Mouse (Mus musculus): Measurements from ENCODE around the gene Esd. TPM values are rescaled to one million over a fixed set of nuclear protein-coding genes. Genes with fewer than 3 reads are reported as not detected.

Gene Esd
- polyA plus RNA-seq, 1 experiment from 2014 or later: 388 TPM

DNA sequence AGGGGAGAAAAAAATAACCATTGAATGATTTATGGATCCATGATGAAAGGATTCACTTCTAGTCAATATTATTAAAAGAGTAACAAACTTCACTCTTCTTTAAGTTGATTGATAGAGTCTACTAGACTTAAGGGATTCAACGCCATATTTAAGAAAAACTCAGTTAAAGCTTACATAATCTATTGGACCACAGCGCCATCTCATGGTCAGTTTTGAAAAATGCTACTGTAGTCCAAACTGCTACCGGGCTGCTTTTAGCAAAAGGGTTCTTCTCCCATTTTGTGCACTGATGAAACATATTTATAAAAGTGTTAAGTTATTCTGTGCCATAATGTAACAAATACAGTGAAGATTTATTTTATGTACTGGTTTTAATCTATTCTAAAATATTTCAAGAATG lies 23.0 kb upstream of the Esd start:
- WGBS: 14% methylated on average over 3 of the region's 3 CpGs
- no peak overlapping the region for H3K9ac ChIP-seq
- H3K4me3 ChIP-seq (ENCODE audit: low read depth, low read length): no peak overlapping the region
- H3K4me1 ChIP-seq (ENCODE audit: insufficient read depth): no peaks in the 10 kb centered on the region
- peak; percentile 84 for DNase-seq
- H3K36me3 ChIP-seq (ENCODE audit: insufficient read depth): no peaks in the 10 kb centered on the region
- H3K9me3 ChIP-seq (ENCODE audit: low read depth, low read length): no peaks in the 10 kb centered on the region
- no peaks in the 10 kb centered on the region for H3K27me3 ChIP-seq (ENCODE audit: insufficient read depth, low read length)
- H3K4me2 ChIP-seq: no peak overlapping the region
- ATAC-seq (ENCODE audit: insufficient read depth): no peak
- no peak overlapping the region for H3K27ac ChIP-seq (ENCODE audit: low read depth)
- TF ChIP-seq CTCF (IDR thresholded peaks at IDR 0.05; ENCODE audit: low read depth): peak; percentile 59

- Histone ChIP-seq H3K4me2 (no peak overlapping the region), H3K27ac (ENCODE audit: low read depth) (no peak overlapping the region), H3K4me3 (ENCODE audit: low read depth, low read length) (no peak overlapping the region), H3K9ac (no peak overlapping the region), H3K9me3 (ENCODE audit: low read depth, low read length) (no peaks in the 10 kb centered on the region), H3K4me1 (ENCODE audit: insufficient read depth) (no peaks in the 10 kb centered on the region), H3K36me3 (ENCODE audit: insufficient read depth) (no peaks in the 10 kb centered on the region), H3K27me3 (ENCODE audit: insufficient read depth, low read length) (no peaks in the 10 kb centered on the region)
- TF ChIP-seq CTCF (IDR thresholded peaks at IDR 0.05; ENCODE audit: low read depth): no peak
- WGBS: 71% methylated on average over 3 of the region's 3 CpGs
- no peak for DNase-seq
- no peak for ATAC-seq (ENCODE audit: insufficient read depth)
Observed at GRCm38 (mm10) chr14:74723541-74723940, 8.6 kb upstream of the Esd start.

GRCm38 (mm10) chr14:74731221-74732078 lies 647 bp upstream of the Esd start:
- peak overlapping the region; percentile 75 for H3K4me2 ChIP-seq
- no peaks in the 10 kb centered on the region for H3K27me3 ChIP-seq (ENCODE audit: insufficient read depth, low read length)
- H3K36me3 ChIP-seq (ENCODE audit: insufficient read depth): peaks cover 7% of the 10 kb centered on the region; the same call in 1 of the 2 replicates
- no peaks in the 10 kb centered on the region for H3K9me3 ChIP-seq (ENCODE audit: low read depth, low read length)
- 21% methylated on average over 9 of the region's 9 CpGs for WGBS
- no peak for TF ChIP-seq CTCF (IDR thresholded peaks at IDR 0.05; ENCODE audit: low read depth)
- H3K4me3 ChIP-seq (ENCODE audit: low read depth, low read length): peak overlapping the region; percentile 78
- peak overlapping the region; percentile 58; the same call in 1 of the 2 replicates for H3K27ac ChIP-seq (ENCODE audit: low read depth)
- no peak for ATAC-seq (ENCODE audit: insufficient read depth)
- DNase-seq: peak; percentile 53
- 0 out of 2 replicates have a peak, but pooled peaks cover 12% of the 10 kb centered on the region for H3K4me1 ChIP-seq (ENCODE audit: insufficient read depth)
- H3K9ac ChIP-seq: peak overlapping the region; percentile 34; the same call in 1 of the 2 replicates

- Histone ChIP-seq H3K4me2 (peak overlapping the region; percentile 75), H3K36me3 (ENCODE audit: insufficient read depth) (peaks cover 25% of the 10 kb centered on the region), H3K4me3 (ENCODE audit: low read depth, low read length) (peak overlapping the region; percentile 78), H3K4me1 (ENCODE audit: insufficient read depth) (0 out of 2 replicates have a peak, but pooled peaks cover 12% of the 10 kb centered on the region), H3K9ac (peak overlapping the region; percentile 85), H3K27me3 (ENCODE audit: insufficient read depth, low read length) (no peaks in the 10 kb centered on the region), H3K9me3 (ENCODE audit: low read depth, low read length) (no peaks in the 10 kb centered on the region), H3K27ac (ENCODE audit: low read depth) (no peak overlapping the region)
- TF ChIP-seq CTCF (IDR thresholded peaks at IDR 0.05; ENCODE audit: low read depth): no peak
- no peak for ATAC-seq (ENCODE audit: insufficient read depth)
- DNase-seq: no peak
- WGBS: 56% methylated on average over 2 of the region's 2 CpGs
Observed at GRCm38 (mm10) chr14:74733397-74733796, 1.3 kb downstream of the Esd start.

- Histone ChIP-seq H3K4me1 (ENCODE audit: insufficient read depth) (0 out of 2 replicates have a peak, but pooled peaks cover 12% of the 10 kb centered on the region), H3K9me3 (ENCODE audit: low read depth, low read length) (no peaks in the 10 kb centered on the region), H3K27ac (ENCODE audit: low read depth) (no peak overlapping the region), H3K4me3 (ENCODE audit: low read depth, low read length) (no peak overlapping the region), H3K4me2 (no peak overlapping the region), H3K9ac (no peak overlapping the region), H3K27me3 (ENCODE audit: insufficient read depth, low read length) (no peaks in the 10 kb centered on the region), H3K36me3 (ENCODE audit: insufficient read depth) (peaks cover 46% of the 10 kb centered on the region)
- TF ChIP-seq CTCF (IDR thresholded peaks at IDR 0.05; ENCODE audit: low read depth): no peak
- 68% methylated on average over 6 of the region's 6 CpGs for WGBS
- no peak for DNase-seq
- no peak for ATAC-seq (ENCODE audit: insufficient read depth)
Observed at GRCm38 (mm10) chr14:74735471-74735870, 3.4 kb downstream of the Esd start.

- TF ChIP-seq CTCF (IDR thresholded peaks at IDR 0.05; ENCODE audit: low read depth): no peak
- H3K36me3 ChIP-seq (ENCODE audit: insufficient read depth): peaks cover 59% of the 10 kb centered on the region
- H3K9ac ChIP-seq: no peak overlapping the region
- ATAC-seq (ENCODE audit: insufficient read depth) (no peak), DNase-seq (no peak)
- 0 out of 2 replicates have a peak, but pooled peaks cover 12% of the 10 kb centered on the region for H3K4me1 ChIP-seq (ENCODE audit: insufficient read depth)
- no peaks in the 10 kb centered on the region for H3K9me3 ChIP-seq (ENCODE audit: low read depth, low read length)
- 93% methylated on average over 6 of the region's 6 CpGs for WGBS
- H3K27ac ChIP-seq (ENCODE audit: low read depth): no peak overlapping the region
- H3K4me2 ChIP-seq: no peak overlapping the region
- H3K4me3 ChIP-seq (ENCODE audit: low read depth, low read length): no peak overlapping the region
- H3K27me3 ChIP-seq (ENCODE audit: insufficient read depth, low read length): no peaks in the 10 kb centered on the region
Observed at GRCm38 (mm10) chr14:74736850-74737249, 4.8 kb downstream of the Esd start.

DNA sequence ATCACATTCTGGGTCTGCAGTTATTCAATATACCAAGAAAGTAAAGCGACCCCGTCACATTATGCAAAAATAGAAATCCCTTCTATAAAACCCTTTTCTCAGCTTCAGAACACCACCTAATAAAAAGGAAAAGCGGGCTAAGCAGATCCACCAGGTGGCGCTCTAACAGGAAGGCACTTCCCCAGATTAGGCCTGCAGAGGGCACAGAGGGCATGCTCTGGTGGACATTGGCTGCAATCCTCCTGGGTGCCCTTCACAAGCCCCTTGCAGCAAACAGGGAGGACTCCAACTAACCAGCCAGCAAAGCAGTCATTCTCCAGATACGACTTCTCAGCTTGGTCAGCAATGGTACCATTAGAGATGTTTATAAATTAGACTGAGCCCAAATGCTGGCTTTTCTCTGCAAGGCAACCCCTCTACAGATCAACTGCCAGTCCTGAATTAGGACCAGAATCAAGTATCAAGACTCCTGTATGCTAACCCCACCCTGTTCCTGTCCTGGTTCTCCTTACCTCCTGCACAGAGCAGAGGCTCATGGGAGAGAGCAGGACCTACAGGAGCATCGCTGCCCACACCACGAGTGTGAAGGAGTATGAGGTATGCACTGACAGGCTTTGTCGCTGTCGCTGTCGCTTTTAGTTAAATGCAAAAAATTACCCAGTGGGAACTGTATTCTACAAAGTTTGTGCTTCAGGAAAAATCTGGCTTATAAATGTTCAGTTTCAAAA lies 32.3 kb downstream of the Esd start:
- H3K4me3 ChIP-seq (ENCODE audit: low read depth, low read length): no peak overlapping the region
- TF ChIP-seq CTCF (IDR thresholded peaks at IDR 0.05; ENCODE audit: low read depth): peak; percentile 89
- peaks cover 5% of the 10 kb centered on the region; the same call in 1 of the 2 replicates for H3K36me3 ChIP-seq (ENCODE audit: insufficient read depth)
- no peak overlapping the region for H3K27ac ChIP-seq (ENCODE audit: low read depth)
- DNase-seq: peak; percentile 84
- no peak overlapping the region for H3K4me2 ChIP-seq
- 0 out of 2 replicates have a peak, but pooled peaks cover 4% of the 10 kb centered on the region for H3K4me1 ChIP-seq (ENCODE audit: insufficient read depth)
- no peaks in the 10 kb centered on the region for H3K27me3 ChIP-seq (ENCODE audit: insufficient read depth, low read length)
- 55% methylated on average over 10 of the region's 10 CpGs for WGBS
- ATAC-seq (ENCODE audit: insufficient read depth): peak; percentile 40; the same call in 1 of the 2 replicates
- H3K9ac ChIP-seq: no peak overlapping the region
- no peaks in the 10 kb centered on the region for H3K9me3 ChIP-seq (ENCODE audit: low read depth, low read length)
